Mouse (Mus musculus): ENCODE results near the gene Gm5788. TPM values are rescaled to one million over a fixed set of nuclear protein-coding genes. Genes with fewer than 3 reads are reported as not detected.
A peak's percentile ranks its signal among the peaks of the same experiment; 100 is the strongest.
"Not testable (repeated sequence)": the region's sequence is repeated elsewhere in the genome, so short reads cannot be mapped to it uniquely, and the experiment has no call there.

Gm5788 gene
- total RNA-seq (2014; fragmentation: Nextera tagmentation): not detected in 2 replicates
- total RNA-seq (2017): not detected in 2 replicates

DNA sequence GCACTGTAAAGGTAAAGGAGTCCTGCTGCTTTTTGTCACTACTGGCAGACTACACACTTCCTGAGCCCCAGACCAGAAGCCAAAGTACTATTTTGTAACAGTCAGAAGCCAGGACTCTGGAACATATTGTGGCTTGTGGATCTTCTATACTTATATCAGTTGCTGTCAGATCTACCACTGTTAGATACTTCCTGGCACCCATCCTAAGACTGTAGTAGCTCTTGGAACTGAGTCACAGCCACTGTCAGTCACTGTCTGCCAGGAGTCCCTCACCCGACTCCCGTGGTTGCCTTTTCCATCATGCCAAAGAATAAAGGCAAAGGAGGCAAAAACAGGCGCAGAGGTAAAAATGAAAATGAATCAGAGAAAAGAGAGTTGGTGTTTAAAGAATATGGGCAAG, at the start of gene Gm5788:
Gene Gm5788, plus strand, starts transcription at position 301 of the 400 bp plus-strand sequence.
- ATAC-seq (replicated peaks; ENCODE audit: poor library complexity, severe bottlenecking): not testable (repeated sequence)

DNA sequence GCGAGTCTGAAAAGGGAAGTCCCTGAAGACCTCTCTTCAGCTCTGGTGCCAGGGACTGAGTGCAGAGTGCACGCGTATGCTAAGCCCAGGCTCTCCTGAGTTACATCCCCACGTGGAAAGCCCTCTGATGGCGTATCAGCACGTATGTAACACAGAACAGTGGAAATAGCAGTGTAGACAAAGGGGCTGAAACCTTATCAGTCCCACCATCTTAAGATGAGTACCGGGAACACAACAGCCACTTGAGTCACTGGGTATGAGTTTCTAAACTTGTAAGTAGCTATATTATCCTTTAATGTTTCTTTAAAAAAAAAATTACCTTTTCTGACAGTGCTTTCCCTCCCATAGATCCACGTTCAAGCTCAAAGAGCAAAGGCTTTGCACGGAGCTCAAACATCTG, 45.1 kb upstream of the Gm5788 start:
- no peak for ATAC-seq (replicated peaks; ENCODE audit: poor library complexity, severe bottlenecking)

DNA sequence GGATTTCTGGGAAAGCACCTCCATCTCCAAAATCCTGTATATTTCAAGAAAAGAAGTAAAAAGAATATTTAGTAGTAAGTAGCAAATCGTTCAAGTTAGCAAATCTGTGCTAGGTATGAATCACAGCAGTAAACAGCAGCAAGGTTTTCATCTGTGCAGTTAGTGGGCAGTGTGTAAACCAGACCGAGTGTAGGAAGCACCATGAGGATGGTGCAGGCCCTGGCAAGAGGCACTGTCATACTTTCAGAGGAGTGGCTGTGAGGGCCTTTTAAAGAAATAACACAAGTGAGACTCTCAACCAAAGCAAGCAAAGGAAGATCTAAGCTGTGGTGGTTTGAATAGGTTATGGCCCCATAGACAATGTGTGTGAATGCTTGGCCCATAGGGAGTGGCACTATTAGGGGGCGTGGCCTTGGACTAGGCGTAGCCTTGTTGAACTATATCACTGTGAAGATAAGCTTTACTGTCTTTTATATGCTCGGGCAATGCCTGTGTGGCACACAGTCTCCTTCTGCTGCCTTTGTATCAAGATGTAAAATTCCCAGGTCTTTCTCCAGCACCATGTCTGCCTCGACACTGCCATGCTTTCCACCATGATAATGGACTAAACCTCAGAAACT, 29.7 kb upstream of the Gm5788 start:
- ATAC-seq (replicated peaks; ENCODE audit: poor library complexity, severe bottlenecking): no peak

DNA sequence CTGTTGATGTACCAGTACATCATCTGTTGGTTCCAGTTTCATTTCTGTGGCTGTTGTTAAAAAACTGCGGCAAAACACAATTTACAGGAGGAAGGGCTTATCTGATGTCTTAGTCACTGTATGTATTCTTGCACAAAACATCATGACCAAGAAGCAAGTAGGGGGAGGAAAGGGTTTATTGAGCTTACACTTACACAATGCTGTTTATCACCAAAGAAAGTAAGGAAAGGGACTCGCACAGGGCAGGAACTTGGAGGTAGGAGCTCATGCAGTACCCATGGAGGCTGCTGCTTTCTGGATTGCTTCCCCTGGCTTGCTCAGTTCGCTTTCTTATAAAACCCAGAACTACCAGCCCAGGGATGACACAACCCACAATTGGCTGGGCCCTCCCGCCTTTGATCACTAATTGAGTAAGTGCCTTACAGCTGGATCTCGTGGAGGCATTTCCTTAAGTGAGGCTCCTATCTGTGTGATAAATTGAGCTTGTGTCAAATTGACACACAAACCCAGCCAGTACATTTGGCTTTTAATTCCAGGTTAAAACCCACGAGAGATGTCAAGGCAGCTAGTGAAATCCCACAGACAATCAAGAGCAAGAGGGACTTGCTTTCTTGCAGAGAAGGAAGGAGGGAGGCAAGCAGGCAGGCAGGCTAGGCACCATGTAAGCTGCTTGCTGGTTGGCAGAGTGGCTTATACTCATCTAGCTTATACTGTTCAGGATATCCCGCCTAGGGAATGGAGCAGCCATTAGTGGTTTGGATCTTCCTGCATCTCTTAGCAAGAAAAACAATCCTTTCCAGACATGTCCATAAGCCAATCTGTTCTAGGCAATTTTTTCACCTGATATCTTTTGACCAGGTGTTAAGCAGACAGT, 24.0 kb upstream of the Gm5788 start:
- peak; percentile 54 for ATAC-seq (replicated peaks; ENCODE audit: poor library complexity, severe bottlenecking)

DNA sequence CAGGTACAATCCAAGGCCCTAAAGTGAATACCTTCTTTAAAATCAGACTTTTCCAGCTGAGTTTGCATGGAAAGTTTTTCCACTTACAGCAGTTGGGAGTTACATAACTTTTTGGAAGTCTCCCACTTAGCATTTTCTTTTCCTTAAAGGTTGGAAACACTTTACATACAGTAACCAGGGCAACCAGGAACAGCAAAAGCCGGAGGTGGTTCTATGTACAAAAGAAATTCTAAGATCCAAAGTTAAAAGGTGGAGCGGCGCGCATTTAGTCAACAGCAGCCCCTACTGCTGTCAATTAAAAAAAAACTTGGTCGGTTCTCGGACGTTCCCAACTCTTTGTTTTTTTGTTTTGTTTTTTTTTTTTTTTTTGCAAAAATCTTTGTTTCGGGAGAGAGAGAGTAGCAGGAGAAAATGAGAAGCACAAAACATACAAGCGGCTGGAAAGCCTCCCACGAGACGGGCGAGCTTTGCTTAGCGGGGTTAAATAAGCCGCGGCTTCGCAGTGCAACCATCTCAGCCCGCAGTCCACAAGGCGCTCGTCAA, 23.0 kb upstream of the Gm5788 start:
- no peak for ATAC-seq (replicated peaks; ENCODE audit: poor library complexity, severe bottlenecking)

DNA sequence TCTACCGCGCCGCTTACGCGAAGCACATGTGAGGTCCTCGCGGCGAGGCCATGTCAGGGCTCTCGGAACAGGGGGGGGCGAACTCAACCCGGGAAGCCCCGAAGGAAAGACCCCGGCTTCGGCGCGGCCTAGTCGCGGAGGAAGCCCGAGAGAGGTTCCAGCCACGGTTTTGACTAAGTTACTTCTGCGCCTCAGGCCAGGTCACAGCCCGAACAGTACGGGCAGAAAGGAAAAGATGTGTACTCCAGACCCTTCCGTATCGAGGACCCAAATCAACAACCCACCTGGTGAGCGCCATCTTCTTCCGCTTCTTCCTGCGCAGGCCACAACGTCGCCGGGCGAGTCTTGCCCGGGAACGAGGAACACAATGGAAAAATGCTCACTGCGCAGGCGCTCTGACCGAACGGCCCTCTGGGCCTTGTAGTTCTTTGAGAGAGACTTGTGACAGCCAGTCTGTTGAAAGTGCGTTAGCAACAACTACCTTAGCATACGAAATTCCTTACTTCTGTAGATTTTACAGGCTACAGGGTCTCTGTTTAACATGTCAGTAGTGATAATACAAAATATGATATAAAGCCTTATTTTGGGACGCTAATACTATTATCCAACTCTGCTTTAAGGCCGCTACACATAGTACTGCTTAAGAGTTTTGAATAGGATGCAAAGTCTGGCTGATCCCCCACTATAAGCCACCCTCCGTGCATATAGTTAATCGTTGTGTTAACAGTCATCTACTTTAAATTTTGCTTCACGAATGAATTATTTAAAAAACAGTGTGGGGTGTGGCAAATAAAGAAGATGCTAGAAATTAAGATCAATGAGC, 22.3 kb upstream of the Gm5788 start, which contains the start of gene Snw1:
Gene Snw1, minus strand, starts transcription at position 311 of the 823 bp plus-strand sequence.
- peak; percentile 81 for ATAC-seq (replicated peaks; ENCODE audit: poor library complexity, severe bottlenecking)

DNA sequence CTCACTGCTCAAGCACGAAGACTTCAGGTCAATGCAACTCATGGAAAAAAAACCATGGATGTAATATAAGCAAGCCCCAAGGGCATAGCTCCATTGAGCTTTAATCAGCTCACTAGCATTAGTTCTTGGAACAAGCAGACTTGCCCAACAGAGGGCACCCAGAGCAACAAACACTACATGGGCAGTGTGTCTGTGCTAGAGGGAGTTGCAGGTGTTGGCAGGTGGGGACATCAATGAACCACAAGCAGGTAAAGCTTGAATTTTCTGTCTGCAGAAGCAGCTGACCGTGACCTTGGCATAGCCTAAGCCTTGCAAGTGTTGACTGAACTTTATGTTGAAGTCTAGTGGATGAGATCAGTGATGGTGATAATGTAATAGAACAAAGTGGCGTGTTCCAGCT, 19.8 kb upstream of the Gm5788 start:
- ATAC-seq (replicated peaks; ENCODE audit: poor library complexity, severe bottlenecking): no peak

DNA sequence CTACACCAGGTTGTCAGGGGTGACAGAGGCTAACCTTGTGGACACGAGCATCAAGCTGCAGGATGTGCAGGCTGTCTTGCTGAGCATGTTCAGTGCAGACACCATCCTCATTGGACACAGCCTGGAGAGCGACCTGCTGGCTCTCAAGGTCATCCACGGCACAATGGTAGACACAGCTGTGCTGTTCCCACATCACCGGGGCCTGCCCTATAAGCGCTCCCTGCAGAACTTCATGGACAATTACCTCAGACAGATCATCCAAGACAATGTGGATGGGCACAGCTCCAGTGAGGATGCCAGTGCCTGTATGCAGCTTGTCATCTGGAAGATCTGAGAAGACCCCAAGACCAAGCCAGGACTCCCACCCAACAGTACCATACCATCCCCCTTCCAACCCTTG, 12.0 kb upstream of the Gm5788 start:
- ATAC-seq (replicated peaks; ENCODE audit: poor library complexity, severe bottlenecking): not testable (repeated sequence)

DNA sequence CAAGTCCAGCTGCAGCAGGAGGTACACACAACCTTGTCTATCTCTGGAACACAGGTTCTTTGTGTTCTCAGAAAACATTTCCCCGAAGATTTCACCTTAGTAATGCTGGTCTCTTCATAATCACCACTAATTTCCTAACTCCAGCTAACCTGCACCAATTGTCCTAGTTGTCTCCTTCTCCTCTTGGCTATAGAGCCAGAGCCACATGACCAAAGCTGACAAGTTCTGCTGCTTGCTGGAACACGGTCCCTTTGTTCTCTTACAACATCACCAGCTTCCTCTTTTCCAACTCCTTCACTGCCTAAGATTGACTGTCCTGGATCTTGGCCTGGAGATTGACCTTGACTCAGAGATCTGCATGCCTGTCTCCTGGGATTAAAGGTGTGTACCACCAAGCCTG, 5.8 kb upstream of the Gm5788 start:
- ATAC-seq (replicated peaks; ENCODE audit: poor library complexity, severe bottlenecking): peak; percentile 94

DNA sequence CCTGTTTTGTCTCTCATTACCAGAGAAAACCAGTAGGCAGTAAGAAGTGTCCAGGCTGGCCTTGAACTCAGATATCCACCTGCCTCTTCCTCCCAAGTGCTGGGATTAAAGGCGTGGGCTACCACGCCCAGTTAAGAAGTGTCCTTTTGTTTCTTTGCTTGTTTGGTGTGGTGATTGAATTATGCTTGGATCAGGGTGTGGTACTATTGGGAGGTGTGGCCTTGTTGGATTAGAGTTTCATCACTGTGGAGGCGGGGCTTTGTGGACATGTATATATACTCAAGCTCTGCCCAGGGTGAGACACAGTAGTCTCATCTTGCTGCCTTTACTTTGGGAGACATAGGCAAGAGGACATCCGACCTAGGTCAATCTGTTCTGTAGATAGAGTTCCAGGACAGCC, 19.5 kb downstream of the Gm5788 start, which contains the start of gene Gm8300:
Gene Gm8300, plus strand, starts transcription at position 301 of the 400 bp plus-strand sequence.
- not testable (repeated sequence) for ATAC-seq (replicated peaks; ENCODE audit: poor library complexity, severe bottlenecking)

DNA sequence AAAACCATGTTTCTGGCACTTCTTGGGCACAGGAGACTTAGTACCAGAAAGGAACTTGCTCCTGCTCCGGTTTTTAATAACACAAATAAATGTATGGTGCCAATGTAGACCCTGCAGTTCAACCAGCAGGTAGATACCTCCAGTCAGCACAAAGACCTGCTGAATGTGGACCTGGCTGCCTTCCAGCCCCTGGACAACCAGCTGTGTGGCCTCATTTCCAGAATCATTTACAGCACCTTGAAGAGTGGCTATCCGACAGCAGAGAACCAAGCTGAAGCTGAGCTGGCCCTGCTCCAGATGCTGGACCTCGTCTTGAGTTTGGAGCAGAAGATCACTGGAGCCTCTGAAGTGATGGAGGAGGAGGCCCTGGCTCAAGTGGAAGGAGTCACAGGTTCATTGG, 25.1 kb downstream of the Gm5788 start:
- ATAC-seq (replicated peaks; ENCODE audit: poor library complexity, severe bottlenecking): not testable (repeated sequence)

DNA sequence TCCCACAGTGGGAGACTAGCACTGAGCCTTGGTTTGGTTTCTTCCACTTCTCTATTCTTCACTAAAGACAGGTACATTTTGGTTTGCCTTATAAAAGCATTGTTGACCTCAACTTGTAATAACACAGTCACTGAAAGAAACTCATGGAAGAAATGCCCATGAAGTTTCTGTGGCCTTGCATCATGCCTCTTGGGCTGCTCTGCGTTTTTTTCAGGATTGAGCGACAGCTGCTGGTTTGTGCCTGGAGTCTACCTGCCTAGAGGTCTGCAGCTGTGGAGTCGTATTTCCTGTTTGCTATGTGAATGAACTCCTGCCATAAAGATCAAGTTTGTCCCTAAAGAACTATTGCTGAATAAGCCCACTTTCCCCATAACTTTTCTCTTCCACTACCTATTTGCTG, 49.4 kb downstream of the Gm5788 start:
- no peak for ATAC-seq (replicated peaks; ENCODE audit: poor library complexity, severe bottlenecking)

Other genes starting within 250 kb of the Gm5788 start
- gene Vipas39, start 228.5 kb upstream of the Gm5788 start, total RNA-seq (2014; fragmentation: Nextera tagmentation): 25.9 and 56.4 TPM in 2 replicates
- 27.2 and 31.0 TPM in 2 replicates for gene Vipas39, start 228.5 kb upstream of the Gm5788 start, total RNA-seq (2017)
- gene Ahsa1, start 228.2 kb upstream of the Gm5788 start, total RNA-seq (2014; fragmentation: Nextera tagmentation): 174 and 185 TPM in 2 replicates
- 310 and 324 TPM in 2 replicates for gene Ahsa1, start 228.2 kb upstream of the Gm5788 start, total RNA-seq (2017)
- not detected in 2 replicates for gene Ism2, start 195.0 kb upstream of the Gm5788 start, total RNA-seq (2014; fragmentation: Nextera tagmentation)
- not detected in 2 replicates for gene Ism2, start 195.0 kb upstream of the Gm5788 start, total RNA-seq (2017)
- 124 and 145 TPM in 2 replicates for gene Sptlc2, start 106.4 kb upstream of the Gm5788 start, total RNA-seq (2014; fragmentation: Nextera tagmentation)
- gene Sptlc2, start 106.4 kb upstream of the Gm5788 start, total RNA-seq (2017): 153 and 160 TPM in 2 replicates
- 123 and 162 TPM in 2 replicates for gene Slirp, start 50.8 kb upstream of the Gm5788 start, total RNA-seq (2014; fragmentation: Nextera tagmentation)
- 102 and 106 TPM in 2 replicates for gene Slirp, start 50.8 kb upstream of the Gm5788 start, total RNA-seq (2017)
- gene Alkbh1, start 50.7 kb upstream of the Gm5788 start, total RNA-seq (2014; fragmentation: Nextera tagmentation): 65.3 and 73.7 TPM in 2 replicates
- gene Alkbh1, start 50.7 kb upstream of the Gm5788 start, total RNA-seq (2017): 58.4 and 70.3 TPM in 2 replicates
- gene Snw1, start 22.4 kb upstream of the Gm5788 start, total RNA-seq (2014; fragmentation: Nextera tagmentation): 70.0 and 74.3 TPM in 2 replicates
- gene Snw1, start 22.4 kb upstream of the Gm5788 start, total RNA-seq (2017): 174 and 201 TPM in 2 replicates
- not detected in 2 replicates for gene Gm8300, start 19.6 kb downstream of the Gm5788 start, total RNA-seq (2014; fragmentation: Nextera tagmentation)
- not detected in 2 replicates for gene Gm8300, start 19.6 kb downstream of the Gm5788 start, total RNA-seq (2017)
- not detected in 2 replicates for gene Oog1, start 108.0 kb downstream of the Gm5788 start, total RNA-seq (2014; fragmentation: Nextera tagmentation)
- not detected in 2 replicates for gene Oog1, start 108.0 kb downstream of the Gm5788 start, total RNA-seq (2017)
- not detected in 2 replicates for gene Gm4027, start 124.1 kb downstream of the Gm5788 start, total RNA-seq (2014; fragmentation: Nextera tagmentation)
- not detected in 2 replicates for gene Gm4027, start 124.1 kb downstream of the Gm5788 start, total RNA-seq (2017)
- not detected in 2 replicates for gene Gm16381, start 149.9 kb downstream of the Gm5788 start, total RNA-seq (2014; fragmentation: Nextera tagmentation)
- gene Gm16381, start 149.9 kb downstream of the Gm5788 start, total RNA-seq (2017): not detected in 2 replicates

Measured in granulocyte monocyte progenitor cell, adult 5-6 weeks (primary cell).